Mouse (Mus musculus) embryo, embryonic 11 days (tissue): ENCODE results near the gene Lsm2.

ENCODE experiments used
- DNase-seq: peaks from one replicate; pipeline ENCODE4 v3.0.0-alpha.2; 2015

The Lsm2 gene

GRCm38 (mm10) chr17:35016376-35016775, 34.7 kb downstream of the Lsm2 start, which contains the start of gene Vwa7:
Gene Vwa7, plus strand, starts transcription at chr17:35016579.
- no peak for DNase-seq

GRCm38 (mm10) chr17:35016791-35017705, 35.4 kb downstream of the Lsm2 start:
- DNase-seq, result no peak

- no peak for DNase-seq
These were observed 36.0 kb downstream of the Lsm2 start for GRCm38 (mm10) chr17:35017706-35018030.

- DNase-seq, result no peak
These were observed 36.5 kb downstream of the Lsm2 start for GRCm38 (mm10) chr17:35018171-35018570.

GRCm38 (mm10) chr17:35019894-35020293, 38.2 kb downstream of the Lsm2 start:
- DNase-seq, result no peak

GRCm38 (mm10) chr17:35020551-35020950, 38.9 kb downstream of the Lsm2 start:
- DNase-seq, result no peak

GRCm38 (mm10) chr17:35021163-35021808, 39.6 kb downstream of the Lsm2 start:
- DNase-seq, result peak; percentile 88

GRCm38 (mm10) chr17:35021842-35022477, 40.3 kb downstream of the Lsm2 start:
- DNase-seq, result no peak

- DNase-seq, result no peak
These were observed 40.9 kb downstream of the Lsm2 start for GRCm38 (mm10) chr17:35022541-35023060.

- no peak for DNase-seq
These were observed 41.6 kb downstream of the Lsm2 start for GRCm38 (mm10) chr17:35023221-35023620.

- no peak for DNase-seq
These were observed 42.1 kb downstream of the Lsm2 start for GRCm38 (mm10) chr17:35023756-35024155.

- DNase-seq, result no peak
These were observed 42.6 kb downstream of the Lsm2 start for GRCm38 (mm10) chr17:35024261-35024660.

- DNase-seq, result no peak
These were observed 43.2 kb downstream of the Lsm2 start for GRCm38 (mm10) chr17:35024691-35025488.

- no peak for DNase-seq
These were observed 44.5 kb downstream of the Lsm2 start for GRCm38 (mm10) chr17:35026206-35026605.

GRCm38 (mm10) chr17:35027277-35028068, 45.8 kb downstream of the Lsm2 start, which contains the start of gene Sapcd1:
Gene Sapcd1, minus strand, starts transcription at chr17:35028016.
- DNase-seq, result peak; percentile 44

GRCm38 (mm10) chr17:35028315-35028714, 46.7 kb downstream of the Lsm2 start:
- DNase-seq, result no peak

- peak; percentile 66 for DNase-seq
These were observed 48.2 kb downstream of the Lsm2 start for GRCm38 (mm10) chr17:35029691-35030532.

- no peak for DNase-seq
These were observed 49.6 kb downstream of the Lsm2 start for GRCm38 (mm10) chr17:35031272-35031671.

- no peak for DNase-seq
These were observed 50.2 kb downstream of the Lsm2 start for GRCm38 (mm10) chr17:35031880-35032279.

GRCm38 (mm10) chr17:35032323-35032870, 50.7 kb downstream of the Lsm2 start:
- DNase-seq, result no peak
